Mouse (Mus musculus): Measurements from ENCODE around the gene Carns1.

- TF ChIP-seq POLR2A (IDR thresholded peaks at IDR 0.05; ENCODE audit: extremely low read depth, insufficient read depth, low read length) (no peak), CTCF (IDR thresholded peaks at IDR 0.05; ENCODE audit: low read depth, low read length) (no peak)
These were observed 17.9 kb upstream of the Carns1 start for GRCm38 (mm10) chr19:4193129-4193528.
